Mouse (Mus musculus) thymus, postnatal 14 days (tissue): ENCODE results near the gene Olfr656.

Experiments
- DNase-seq: peaks from one replicate; pipeline ENCODE4 v3.0.0; 2021

Gene Olfr656

GRCm38 (mm10) chr7:104613655-104614054, at the start of gene Olfr656:
TSS of gene Olfr656 (plus strand) at chr7:104613955.
- no peak for DNase-seq

GRCm38 (mm10) chr7:104577014-104577413, 36.7 kb upstream of the Olfr656 start, which contains the start of gene Olfr653:
TSS of gene Olfr653 (plus strand) at chr7:104577314.
- DNase-seq, result no peak

GRCm38 (mm10) chr7:104580846-104581245, 32.9 kb upstream of the Olfr656 start:
- DNase-seq, result no peak

- no peak for DNase-seq
Observed at GRCm38 (mm10) chr7:104581429-104581828, 32.3 kb upstream of the Olfr656 start.

GRCm38 (mm10) chr7:104586725-104587124, 27.0 kb upstream of the Olfr656 start, which contains the start of gene Olfr654:
TSS of gene Olfr654 (plus strand) at chr7:104587025.
- no peak for DNase-seq

- no peak for DNase-seq
Observed at GRCm38 (mm10) chr7:104588274-104588673, 25.5 kb upstream of the Olfr656 start.

- no peak for DNase-seq
Observed at GRCm38 (mm10) chr7:104601679-104602078, 12.1 kb upstream of the Olfr656 start, which contains the start of gene Olfr655. TSS of gene Olfr655 (minus strand) at chr7:104601779.

GRCm38 (mm10) chr7:104603173-104603572, 10.6 kb upstream of the Olfr656 start:
- peak; percentile 56 for DNase-seq

- DNase-seq, result no peak
Observed at GRCm38 (mm10) chr7:104604727-104605126, 9.0 kb upstream of the Olfr656 start.

- no peak for DNase-seq
Observed at GRCm38 (mm10) chr7:104624494-104624893, 10.7 kb downstream of the Olfr656 start, which contains the start of gene Olfr657. TSS of gene Olfr657 (plus strand) at chr7:104624794.

- DNase-seq, result peak; percentile 13
Observed at GRCm38 (mm10) chr7:104646841-104647482, 33.2 kb downstream of the Olfr656 start, which contains the start of gene Olfr658. TSS of gene Olfr658 (minus strand) at chr7:104647305.

- DNase-seq, result no peak
Observed at GRCm38 (mm10) chr7:104666453-104666852, 52.7 kb downstream of the Olfr656 start, which contains the start of gene Olfr659. TSS of gene Olfr659 (plus strand) at chr7:104666753.
